Mouse (Mus musculus) liver, embryonic 11.5 days (tissue): ENCODE data around the gene Tiam1. TPM values are rescaled to one million over a fixed set of nuclear protein-coding genes. Genes with fewer than 3 reads are reported as not detected.

Experiments
- ATAC-seq: fragments of 200-750 bp; cut with Nextera tagmentation; replicated peaks from 2 replicates; pipeline ENCODE4 v1.8.0; 2017; ENCODE audit warnings: moderate number of reproducible peaks, mild to moderate bottlenecking, moderate TSS enrichment, moderate library complexity; ENCODE audit not compliant: low FRiP score
- DNase-seq: peaks from one replicate; pipeline ENCODE4 v3.0.0-alpha.2; 2017; ENCODE audit warnings: low spot score
- H3K27ac ChIP-seq: fragments of 300-500 bp; sonication (generic); 2 replicates; pipeline ENCODE4 v1.5.1; 2014; ENCODE audit warnings: mild to moderate bottlenecking, low read depth, low read length, control low read depth
- H3K27me3 ChIP-seq: fragments of 300-500 bp; sonication (generic); replicated peaks from 2 replicates; pipeline ENCODE4 v1.6.1; 2014; ENCODE audit warnings: low read length, mixed read lengths; ENCODE audit not compliant: control insufficient read depth, insufficient read depth
- H3K36me3 ChIP-seq: fragments of 300-500 bp; sonication (generic); 2 replicates; pipeline ENCODE4 v1.6.1; 2014; ENCODE audit warnings: mild to moderate bottlenecking, low read length, moderate library complexity, mixed read lengths; ENCODE audit not compliant: control insufficient read depth, insufficient read depth
- H3K4me1 ChIP-seq: fragments of 300-500 bp; sonication (generic); replicated peaks from 2 replicates; pipeline ENCODE4 v1.6.1; 2014; ENCODE audit warnings: low read length, mixed read lengths; ENCODE audit not compliant: control insufficient read depth, insufficient read depth
- H3K4me2 ChIP-seq: fragments of 300-500 bp; sonication (generic); 2 replicates; pipeline ENCODE4 v1.6.1; 2014; ENCODE audit warnings: mild to moderate bottlenecking, control low read depth, moderate library complexity
- H3K4me3 ChIP-seq: fragments of 300-500 bp; sonication (generic); 2 replicates; pipeline ENCODE4 v1.5.1; 2014; ENCODE audit warnings: low read depth, low read length, control low read depth
- H3K9ac ChIP-seq: fragments of 300-500 bp; sonication (generic); 2 replicates; pipeline ENCODE4 v1.6.1; 2014; ENCODE audit warnings: low read depth, low read length, control low read depth
- H3K9me3 ChIP-seq: fragments of 300-500 bp; sonication (generic); 2 replicates; pipeline ENCODE4 v1.6.1; 2016; ENCODE audit warnings: low read length, inconsistent platforms, mixed read lengths; ENCODE audit not compliant: control insufficient read depth
- WGBS: fragments of 180-500 bp; shearing (Covaris S2); extraction: QIAGEN DNeasy Blood & Tissue Kit; methylation state at CpG from one replicate; pipeline ENCODE4 v1.1.7; 2014; 5-methylcytosine and 5-hydroxymethylcytosine counted together
- polyA plus RNA-seq: library from polyadenylated mRNA; unstranded; fragments of >200 nt; fragmentation: Nextera tagmentation; extraction: Ambion mirVana; gene quantifications from 2 replicates; pipeline ENCODE4 v1.2.1, GENCODE M21; 2014

The Tiam1 gene
- polyA plus RNA-seq, 1 experiment from 2014 or later: 17.2 TPM

DNA sequence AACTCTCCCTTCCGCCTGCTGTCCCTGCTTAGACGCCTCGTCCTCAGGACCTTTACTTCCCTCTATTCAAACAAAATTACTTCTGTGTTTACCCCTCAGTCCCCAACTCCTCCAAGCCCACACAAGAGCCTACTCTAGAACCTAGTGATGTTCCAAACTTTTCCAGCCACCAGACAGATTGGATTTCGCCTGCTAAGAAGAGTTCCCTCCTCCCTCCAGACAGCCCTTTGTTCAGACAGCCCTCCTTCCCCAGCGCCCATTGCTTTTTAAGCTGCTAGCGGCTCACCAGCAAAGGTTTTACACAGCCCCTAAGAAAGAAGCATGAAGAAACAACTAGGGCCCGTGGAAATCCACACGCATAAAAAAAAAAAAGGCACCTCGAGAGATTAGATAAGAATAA, 2.0 kb downstream of the Tiam1 start:
- no peak overlapping the region for H3K9ac ChIP-seq
- DNase-seq (no peak), ATAC-seq (no peak)
- WGBS: 40% methylated on average over 9 of the region's 9 CpGs
- H3K36me3 ChIP-seq: no peaks in the 10 kb centered on the region
- no peak overlapping the region for H3K27ac ChIP-seq
- no peaks in the 10 kb centered on the region for H3K9me3 ChIP-seq
- peaks cover 13% of the 10 kb centered on the region for H3K4me1 ChIP-seq
- peak overlapping the region; percentile 100 for H3K4me2 ChIP-seq
- H3K27me3 ChIP-seq: no peaks in the 10 kb centered on the region
- 0 out of 2 replicates have a peak overlapping the region, but pooled peaks have one; percentile 76 for H3K4me3 ChIP-seq

DNA sequence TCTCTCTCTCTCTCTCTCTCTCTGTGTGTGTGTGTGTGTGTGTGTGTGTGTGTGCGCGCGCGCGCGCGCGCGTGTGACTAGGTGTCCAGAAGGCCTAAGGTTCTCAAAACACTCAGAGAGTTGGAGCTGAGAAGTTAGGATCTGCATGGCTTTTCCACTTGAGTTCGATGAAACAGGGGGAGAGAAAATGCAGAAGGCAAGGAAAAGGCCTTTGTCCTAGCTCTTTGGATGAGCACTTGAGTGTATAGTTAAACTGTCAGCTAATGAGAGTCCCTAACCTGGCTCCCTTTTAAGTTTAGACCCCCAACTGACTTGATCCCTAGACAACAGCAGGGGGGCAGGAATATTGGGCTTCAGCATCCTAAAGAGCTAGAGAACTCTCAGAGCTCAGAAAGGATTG, 3.0 kb downstream of the Tiam1 start:
- no peak for ATAC-seq
- no peak for DNase-seq
- Histone ChIP-seq H3K27ac (no peak overlapping the region), H3K4me1 (peaks cover 13% of the 10 kb centered on the region), H3K27me3 (no peaks in the 10 kb centered on the region), H3K36me3 (no peaks in the 10 kb centered on the region), H3K9ac (no peak overlapping the region), H3K4me2 (no peak overlapping the region), H3K4me3 (no peak overlapping the region), H3K9me3 (no peaks in the 10 kb centered on the region)
- 90% methylated on average over 10 of the region's 10 CpGs for WGBS

DNA sequence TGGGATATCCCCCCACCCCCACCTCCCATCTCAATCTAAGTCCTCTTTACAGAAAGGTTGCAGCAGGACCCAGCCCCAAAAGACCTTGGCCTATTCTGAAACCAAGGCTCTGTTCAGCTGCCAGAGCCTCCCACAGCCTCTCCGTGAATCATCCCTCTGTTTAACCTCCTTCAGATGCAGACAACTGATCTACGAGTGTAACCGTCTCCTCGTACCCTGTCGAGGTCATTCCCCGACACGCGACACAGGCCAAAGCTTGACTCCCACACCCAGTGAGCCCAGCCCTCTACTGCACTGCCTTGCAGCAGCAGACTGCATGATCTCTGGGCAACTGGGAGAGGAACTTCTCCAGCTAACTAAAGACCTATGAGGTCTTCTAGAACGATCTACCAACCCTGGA, 3.9 kb downstream of the Tiam1 start:
- Histone ChIP-seq H3K4me2 (no peak overlapping the region), H3K4me3 (no peak overlapping the region), H3K36me3 (no peaks in the 10 kb centered on the region), H3K9ac (no peak overlapping the region), H3K27me3 (no peaks in the 10 kb centered on the region), H3K4me1 (peaks cover 13% of the 10 kb centered on the region), H3K9me3 (no peaks in the 10 kb centered on the region), H3K27ac (no peak overlapping the region)
- 47% methylated on average over 9 of the region's 9 CpGs for WGBS
- DNase-seq (no peak), ATAC-seq (no peak)

DNA sequence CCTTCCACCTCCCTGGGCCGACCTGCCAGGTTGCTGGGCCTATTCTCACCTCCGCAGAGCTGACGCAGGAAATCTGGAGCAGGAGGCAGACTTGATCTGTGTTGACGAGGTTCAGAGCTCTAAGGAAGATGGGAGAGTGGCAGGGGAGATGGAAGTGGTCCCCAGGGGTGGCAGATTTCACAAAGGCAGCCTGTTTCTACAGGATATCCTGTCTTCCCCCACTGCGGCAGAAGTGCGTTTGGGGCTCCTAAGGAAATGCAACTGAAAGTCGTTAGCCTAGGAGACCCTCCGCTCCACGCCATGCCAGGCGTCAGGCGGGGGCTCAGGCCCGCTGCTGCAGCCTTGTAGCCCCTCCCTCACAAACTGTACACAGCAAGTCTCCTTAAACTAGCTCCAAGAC, 5.4 kb downstream of the Tiam1 start:
- Histone ChIP-seq H3K9me3 (no peaks in the 10 kb centered on the region), H3K9ac (no peak overlapping the region), H3K27ac (no peak overlapping the region), H3K27me3 (no peaks in the 10 kb centered on the region), H3K4me1 (peaks cover 13% of the 10 kb centered on the region), H3K4me2 (peak overlapping the region; percentile 29), H3K36me3 (no peaks in the 10 kb centered on the region), H3K4me3 (no peak overlapping the region)
- ATAC-seq (no peak), DNase-seq (no peak)
- WGBS: 56% methylated on average over 12 of the region's 12 CpGs

DNA sequence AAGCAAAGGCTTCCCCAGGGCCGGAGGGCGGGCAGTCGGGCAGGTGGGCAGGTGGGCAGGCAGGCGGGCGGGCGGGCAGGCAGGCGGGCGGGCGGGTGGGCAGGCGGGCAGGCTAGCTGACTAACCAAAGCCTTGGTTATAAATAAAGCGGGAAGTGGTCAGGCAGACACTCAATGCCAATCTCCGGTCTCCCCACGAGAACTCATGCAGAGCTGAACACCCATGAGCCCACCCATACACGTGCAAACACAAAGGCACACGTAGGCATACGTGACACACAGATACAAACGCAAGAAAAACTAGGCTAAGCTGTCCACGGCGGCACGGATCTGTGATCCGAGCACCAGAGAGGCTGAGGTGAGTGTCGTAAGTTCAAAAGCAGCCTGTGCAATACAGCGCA, 6.4 kb downstream of the Tiam1 start:
- Histone ChIP-seq H3K27me3 (no peaks in the 10 kb centered on the region), H3K9ac (no peak overlapping the region), H3K4me3 (no peak overlapping the region), H3K4me1 (peaks cover 10% of the 10 kb centered on the region), H3K9me3 (no peaks in the 10 kb centered on the region), H3K27ac (no peak overlapping the region), H3K4me2 (no peak overlapping the region), H3K36me3 (no peaks in the 10 kb centered on the region)
- DNase-seq (no peak), ATAC-seq (no peak)
- WGBS: 92% methylated on average over 23 of the region's 23 CpGs

DNA sequence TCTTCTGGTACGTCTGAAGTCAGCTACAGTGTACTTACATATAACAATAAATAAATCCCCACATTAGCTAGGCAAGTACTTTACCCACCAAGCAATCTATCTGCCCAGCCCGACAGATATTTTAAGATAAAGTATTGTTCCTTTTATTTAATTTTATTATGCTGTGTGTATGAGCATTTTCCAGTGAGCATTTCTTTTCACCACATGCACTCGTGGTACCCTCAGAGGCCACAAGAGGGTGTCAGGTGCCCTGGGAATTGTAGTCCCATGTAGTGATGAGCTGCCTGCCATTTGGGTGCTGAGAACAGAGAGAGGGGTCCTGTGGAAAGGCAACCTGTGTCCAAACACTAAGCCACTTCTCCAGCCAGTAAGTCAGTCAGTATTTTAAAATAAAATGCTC, 8.0 kb downstream of the Tiam1 start:
- no peaks in the 10 kb centered on the region for H3K9me3 ChIP-seq
- 84% methylated on average over 3 of the region's 3 CpGs for WGBS
- ATAC-seq (no peak), DNase-seq (no peak)
- H3K4me1 ChIP-seq: peaks cover 2% of the 10 kb centered on the region; the same call in 1 of the 2 replicates
- no peak overlapping the region for H3K4me3 ChIP-seq
- H3K9ac ChIP-seq: no peak overlapping the region
- H3K27ac ChIP-seq: no peak overlapping the region
- no peaks in the 10 kb centered on the region for H3K27me3 ChIP-seq
- H3K4me2 ChIP-seq: no peak overlapping the region
- no peaks in the 10 kb centered on the region for H3K36me3 ChIP-seq

DNA sequence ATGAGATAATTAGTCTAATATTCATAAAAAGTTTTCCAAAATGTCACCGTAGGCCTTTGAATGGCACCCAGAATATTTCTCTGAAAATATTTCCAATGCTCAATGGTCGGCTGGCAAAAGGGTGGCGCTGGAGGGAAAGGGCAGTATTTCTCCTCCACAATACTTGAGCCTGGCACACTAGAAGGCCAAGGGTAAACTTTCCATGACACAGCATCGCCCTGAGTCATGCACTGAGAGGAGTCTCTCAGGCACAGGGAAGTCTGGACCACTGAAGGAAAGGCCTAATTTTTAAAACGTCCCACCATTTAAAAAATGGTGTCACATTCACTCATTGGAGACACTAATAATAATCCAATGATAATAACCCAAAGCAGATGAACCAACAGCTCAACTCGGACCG, 9.2 kb downstream of the Tiam1 start:
- H3K4me3 ChIP-seq: no peak overlapping the region
- H3K4me1 ChIP-seq: peaks cover 2% of the 10 kb centered on the region; the same call in 1 of the 2 replicates
- no peak overlapping the region for H3K27ac ChIP-seq
- H3K36me3 ChIP-seq: no peaks in the 10 kb centered on the region
- no peak for ATAC-seq
- no peak for DNase-seq
- H3K9me3 ChIP-seq: no peaks in the 10 kb centered on the region
- no peaks in the 10 kb centered on the region for H3K27me3 ChIP-seq
- no peak overlapping the region for H3K4me2 ChIP-seq
- 85% methylated on average over 6 of the region's 7 CpGs for WGBS
- no peak overlapping the region for H3K9ac ChIP-seq

DNA sequence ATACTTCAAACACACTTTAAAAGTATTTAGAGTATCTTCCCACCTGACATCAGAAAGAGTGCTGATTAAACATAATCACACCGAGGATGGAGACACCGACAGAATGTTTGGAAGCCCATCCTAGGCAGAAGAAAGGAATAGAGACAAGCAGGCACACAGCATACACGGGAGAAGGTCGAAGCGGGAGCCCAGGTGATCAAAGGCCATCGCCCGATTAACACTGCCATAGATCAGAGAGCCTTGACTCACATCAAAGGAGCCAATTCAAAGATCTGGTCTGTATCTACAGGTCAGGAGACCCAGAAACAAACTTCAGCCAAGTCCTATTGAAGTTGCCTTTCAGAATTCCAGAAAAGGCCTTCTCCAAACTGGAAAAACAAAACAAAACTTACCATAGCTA, 10.8 kb downstream of the Tiam1 start:
- no peaks in the 10 kb centered on the region for H3K9me3 ChIP-seq
- no peaks in the 10 kb centered on the region for H3K27me3 ChIP-seq
- H3K4me1 ChIP-seq: no peaks in the 10 kb centered on the region; the same call in 1 of the 2 replicates
- H3K27ac ChIP-seq: no peak overlapping the region
- no peak overlapping the region for H3K4me3 ChIP-seq
- no peak for ATAC-seq
- H3K4me2 ChIP-seq: no peak overlapping the region
- no peak overlapping the region for H3K9ac ChIP-seq
- DNase-seq: no peak
- H3K36me3 ChIP-seq: no peaks in the 10 kb centered on the region
- 58% methylated on average over 7 of the region's 7 CpGs for WGBS

DNA sequence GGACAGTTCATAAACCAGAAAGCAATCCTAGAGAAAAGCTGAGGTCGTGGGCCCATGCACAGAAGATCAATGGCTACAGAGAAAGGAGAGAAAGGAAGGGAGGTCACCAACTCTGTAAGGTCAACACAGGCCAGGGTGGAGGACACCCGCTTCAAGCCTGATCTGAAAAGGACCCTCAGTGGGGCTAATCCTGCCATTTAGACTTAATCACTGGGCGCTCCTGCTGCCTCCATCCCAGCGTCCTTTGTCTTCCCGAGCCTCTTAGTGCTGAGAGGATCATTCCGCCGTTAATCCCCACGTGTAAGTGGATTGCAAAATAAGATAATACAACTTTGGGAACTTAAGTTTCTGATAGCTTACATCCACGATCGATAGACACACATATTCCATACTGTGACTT, 11.2 kb downstream of the Tiam1 start:
- H3K9ac ChIP-seq: no peak overlapping the region
- ATAC-seq (no peak), DNase-seq (no peak)
- 53% methylated on average over 10 of the region's 10 CpGs for WGBS
- H3K27ac ChIP-seq: no peak overlapping the region
- H3K4me3 ChIP-seq: no peak overlapping the region
- H3K36me3 ChIP-seq: no peaks in the 10 kb centered on the region
- no peaks in the 10 kb centered on the region; the same call in 1 of the 2 replicates for H3K4me1 ChIP-seq
- no peak overlapping the region for H3K4me2 ChIP-seq
- H3K27me3 ChIP-seq: no peaks in the 10 kb centered on the region
- H3K9me3 ChIP-seq: no peaks in the 10 kb centered on the region
